Mouse (Mus musculus): ENCODE data around the gene Rasl11a. TPM values are rescaled to one million over a fixed set of nuclear protein-coding genes. Genes with fewer than 3 reads are reported as not detected.

The Rasl11a gene
- polyA plus RNA-seq, 1 experiment, result 3.8 TPM

GRCm38 (mm10) chr5:146838836-146839648, 5.8 kb upstream of the Rasl11a start:
- H3K4me1 ChIP-seq (ENCODE audit: control insufficient read depth, insufficient read depth, low read length), result no peaks in the 10 kb centered on the region
- peaks cover 44% of the 10 kb centered on the region for H3K36me3 ChIP-seq (ENCODE audit: control insufficient read depth, insufficient read depth, low read length, poor library complexity, severe bottlenecking)
- TF ChIP-seq POLR2A (IDR thresholded peaks at IDR 0.05; ENCODE audit: insufficient read depth, low read length), result no peak
- no peak for TF ChIP-seq EP300 (IDR thresholded peaks at IDR 0.05; ENCODE audit: insufficient read depth, low read depth, low read length)
- TF ChIP-seq CTCF (IDR thresholded peaks at IDR 0.05; ENCODE audit: low read depth, low read length), result no peak
- no peak overlapping the region for H3K4me3 ChIP-seq (ENCODE audit: low read depth, low read length)
- H3K27ac ChIP-seq (ENCODE audit: insufficient read depth, low read length), result no peak overlapping the region; the same call in 1 of the 2 replicates
- no peaks in the 10 kb centered on the region for H3K9me3 ChIP-seq (replicated peaks; ENCODE audit: control insufficient read depth, insufficient read depth, low read length, poor library complexity, severe bottlenecking)
- no peaks in the 10 kb centered on the region for H3K27me3 ChIP-seq (ENCODE audit: control insufficient read depth, insufficient read depth, low read length, poor library complexity, severe bottlenecking)
- H3K9ac ChIP-seq (ENCODE audit: low read depth, poor library complexity, severe bottlenecking), result no peak overlapping the region

DNA sequence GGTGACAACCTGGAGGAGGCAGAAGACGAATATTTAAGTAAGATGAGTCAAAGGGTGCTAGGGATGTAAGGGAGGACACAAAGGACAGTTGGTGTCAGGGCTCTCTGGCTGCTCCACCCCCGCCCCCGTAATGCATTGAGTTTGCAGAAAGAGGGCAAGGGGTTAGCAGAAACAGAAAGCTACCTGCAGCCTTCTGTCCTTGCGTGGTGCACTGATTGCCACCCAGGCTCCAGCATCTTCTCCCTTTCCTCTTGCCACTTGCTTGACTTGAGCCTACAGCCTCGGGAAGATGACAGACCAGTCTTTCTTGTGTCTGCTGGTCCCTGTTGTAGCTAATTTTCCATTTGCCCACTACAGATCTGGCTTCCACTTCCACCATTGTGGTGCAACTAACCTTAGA, 5.1 kb upstream of the Rasl11a start:
- Histone ChIP-seq H3K27ac (ENCODE audit: insufficient read depth, low read length) (no peak overlapping the region), H3K9ac (ENCODE audit: low read depth, poor library complexity, severe bottlenecking) (no peak overlapping the region), H3K4me3 (ENCODE audit: low read depth, low read length) (no peak overlapping the region), H3K36me3 (ENCODE audit: control insufficient read depth, insufficient read depth, low read length, poor library complexity, severe bottlenecking) (peaks cover 36% of the 10 kb centered on the region), H3K27me3 (ENCODE audit: control insufficient read depth, insufficient read depth, low read length, poor library complexity, severe bottlenecking) (no peaks in the 10 kb centered on the region), H3K9me3 (replicated peaks; ENCODE audit: control insufficient read depth, insufficient read depth, low read length, poor library complexity, severe bottlenecking) (no peaks in the 10 kb centered on the region), H3K4me1 (ENCODE audit: control insufficient read depth, insufficient read depth, low read length) (no peaks in the 10 kb centered on the region)
- no peak for TF ChIP-seq CTCF (IDR thresholded peaks at IDR 0.05; ENCODE audit: low read depth, low read length)
- no peak for TF ChIP-seq POLR2A (IDR thresholded peaks at IDR 0.05; ENCODE audit: insufficient read depth, low read length)
- no peak for TF ChIP-seq EP300 (IDR thresholded peaks at IDR 0.05; ENCODE audit: insufficient read depth, low read depth, low read length)

DNA sequence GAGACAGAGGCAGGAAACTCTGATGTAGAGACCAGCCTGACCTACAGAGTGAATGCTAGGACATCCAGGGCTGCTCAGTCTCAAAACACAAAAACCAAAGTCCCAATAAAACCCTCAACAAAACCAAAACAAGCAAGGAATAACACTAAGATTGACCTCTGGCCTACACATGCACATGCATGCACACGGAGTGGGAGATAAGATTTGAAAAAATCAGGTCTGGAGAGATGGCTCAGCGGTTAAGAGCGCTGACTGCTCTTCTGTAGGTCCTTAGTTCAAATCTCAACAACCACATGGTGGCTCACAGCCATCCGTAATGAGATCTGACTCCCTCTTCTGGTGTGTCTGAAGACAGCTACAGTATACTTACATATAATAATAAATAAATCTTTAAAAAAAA, 4.4 kb upstream of the Rasl11a start:
- no peak for TF ChIP-seq EP300 (IDR thresholded peaks at IDR 0.05; ENCODE audit: insufficient read depth, low read depth, low read length)
- no peak for TF ChIP-seq CTCF (IDR thresholded peaks at IDR 0.05; ENCODE audit: low read depth, low read length)
- TF ChIP-seq POLR2A (IDR thresholded peaks at IDR 0.05; ENCODE audit: insufficient read depth, low read length), result no peak
- no peaks in the 10 kb centered on the region for H3K27me3 ChIP-seq (ENCODE audit: control insufficient read depth, insufficient read depth, low read length, poor library complexity, severe bottlenecking)
- no peak overlapping the region for H3K4me3 ChIP-seq (ENCODE audit: low read depth, low read length)
- no peaks in the 10 kb centered on the region for H3K4me1 ChIP-seq (ENCODE audit: control insufficient read depth, insufficient read depth, low read length)
- H3K27ac ChIP-seq (ENCODE audit: insufficient read depth, low read length), result no peak overlapping the region
- no peaks in the 10 kb centered on the region for H3K9me3 ChIP-seq (replicated peaks; ENCODE audit: control insufficient read depth, insufficient read depth, low read length, poor library complexity, severe bottlenecking)
- peaks cover 30% of the 10 kb centered on the region for H3K36me3 ChIP-seq (ENCODE audit: control insufficient read depth, insufficient read depth, low read length, poor library complexity, severe bottlenecking)
- H3K9ac ChIP-seq (ENCODE audit: low read depth, poor library complexity, severe bottlenecking), result no peak overlapping the region

GRCm38 (mm10) chr5:146841301-146841700, 3.6 kb upstream of the Rasl11a start:
- TF ChIP-seq EP300 (IDR thresholded peaks at IDR 0.05; ENCODE audit: insufficient read depth, low read depth, low read length) (no peak), CTCF (IDR thresholded peaks at IDR 0.05; ENCODE audit: low read depth, low read length) (no peak), POLR2A (IDR thresholded peaks at IDR 0.05; ENCODE audit: insufficient read depth, low read length) (no peak)
- no peaks in the 10 kb centered on the region for H3K4me1 ChIP-seq (ENCODE audit: control insufficient read depth, insufficient read depth, low read length)
- no peak overlapping the region for H3K4me3 ChIP-seq (ENCODE audit: low read depth, low read length)
- no peaks in the 10 kb centered on the region for H3K9me3 ChIP-seq (replicated peaks; ENCODE audit: control insufficient read depth, insufficient read depth, low read length, poor library complexity, severe bottlenecking)
- H3K27ac ChIP-seq (ENCODE audit: insufficient read depth, low read length), result no peak overlapping the region
- H3K27me3 ChIP-seq (ENCODE audit: control insufficient read depth, insufficient read depth, low read length, poor library complexity, severe bottlenecking), result no peaks in the 10 kb centered on the region
- peaks cover 21% of the 10 kb centered on the region for H3K36me3 ChIP-seq (ENCODE audit: control insufficient read depth, insufficient read depth, low read length, poor library complexity, severe bottlenecking)
- no peak overlapping the region for H3K9ac ChIP-seq (ENCODE audit: low read depth, poor library complexity, severe bottlenecking)

DNA sequence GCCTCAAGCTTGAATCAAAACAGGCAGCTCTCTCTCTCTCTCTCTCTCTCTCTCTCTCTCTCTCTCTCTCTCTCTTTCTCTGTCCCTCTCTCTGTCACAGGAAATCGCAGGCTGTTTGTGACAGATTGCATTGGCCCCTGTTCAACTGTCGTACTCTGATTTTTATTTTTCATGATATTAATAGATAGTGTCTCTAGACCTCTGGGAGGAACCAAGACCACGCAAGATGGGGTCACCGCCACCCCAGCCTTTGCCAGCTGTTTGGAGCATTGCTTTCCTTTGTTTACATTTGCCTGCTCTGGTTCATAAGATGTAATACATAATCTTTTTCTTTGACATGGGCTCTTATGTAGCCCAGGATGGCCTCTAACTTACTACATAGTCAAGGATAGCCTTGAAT, 2.9 kb upstream of the Rasl11a start:
- Histone ChIP-seq H3K9me3 (replicated peaks; ENCODE audit: control insufficient read depth, insufficient read depth, low read length, poor library complexity, severe bottlenecking) (no peaks in the 10 kb centered on the region), H3K27me3 (ENCODE audit: control insufficient read depth, insufficient read depth, low read length, poor library complexity, severe bottlenecking) (no peaks in the 10 kb centered on the region; the same call in 1 of the 2 replicates), H3K4me3 (ENCODE audit: low read depth, low read length) (no peak overlapping the region), H3K27ac (ENCODE audit: insufficient read depth, low read length) (no peak overlapping the region), H3K36me3 (ENCODE audit: control insufficient read depth, insufficient read depth, low read length, poor library complexity, severe bottlenecking) (peaks cover 14% of the 10 kb centered on the region), H3K9ac (ENCODE audit: low read depth, poor library complexity, severe bottlenecking) (no peak overlapping the region), H3K4me1 (ENCODE audit: control insufficient read depth, insufficient read depth, low read length) (no peaks in the 10 kb centered on the region)
- TF ChIP-seq POLR2A (IDR thresholded peaks at IDR 0.05; ENCODE audit: insufficient read depth, low read length), result no peak
- TF ChIP-seq CTCF (IDR thresholded peaks at IDR 0.05; ENCODE audit: low read depth, low read length), result no peak
- no peak for TF ChIP-seq EP300 (IDR thresholded peaks at IDR 0.05; ENCODE audit: insufficient read depth, low read depth, low read length)

- H3K9ac ChIP-seq (ENCODE audit: low read depth, poor library complexity, severe bottlenecking), result peak overlapping the region; percentile 55
- peak; percentile 30 for TF ChIP-seq CTCF (IDR thresholded peaks at IDR 0.05; ENCODE audit: low read depth, low read length)
- TF ChIP-seq POLR2A (IDR thresholded peaks at IDR 0.05; ENCODE audit: insufficient read depth, low read length), result no peak
- no peak overlapping the region for H3K27ac ChIP-seq (ENCODE audit: insufficient read depth, low read length)
- H3K4me3 ChIP-seq (ENCODE audit: low read depth, low read length), result peak overlapping the region; percentile 74
- H3K9me3 ChIP-seq (replicated peaks; ENCODE audit: control insufficient read depth, insufficient read depth, low read length, poor library complexity, severe bottlenecking), result no peaks in the 10 kb centered on the region
- no peaks in the 10 kb centered on the region for H3K4me1 ChIP-seq (ENCODE audit: control insufficient read depth, insufficient read depth, low read length)
- 0 out of 2 replicates have a peak, but pooled peaks cover 2% of the 10 kb centered on the region for H3K36me3 ChIP-seq (ENCODE audit: control insufficient read depth, insufficient read depth, low read length, poor library complexity, severe bottlenecking)
- H3K27me3 ChIP-seq (ENCODE audit: control insufficient read depth, insufficient read depth, low read length, poor library complexity, severe bottlenecking), result no peaks in the 10 kb centered on the region; the same call in 1 of the 2 replicates
Observed at GRCm38 (mm10) chr5:146844301-146844941, 450 bp upstream of the Rasl11a start.

Measured in ES-Bruce4 (cell line).